Mouse (Mus musculus): ENCODE results near the gene Tlr8.

GRCm38 (mm10) chrX:167231150-167231549, 33.0 kb downstream of the Tlr8 start:
- TF ChIP-seq CTCF (IDR thresholded peaks at IDR 0.05; ENCODE audit: borderline replicate concordance, control insufficient read depth, extremely low read depth, insufficient read depth, low read length, poor library complexity) = no peak
- no peak for TF ChIP-seq POLR2A (IDR thresholded peaks at IDR 0.05; ENCODE audit: control insufficient read depth, extremely low read depth, insufficient read depth, low read length, poor library complexity)
